Mouse (Mus musculus): Measurements from ENCODE around the gene Tspan5. TPM values are rescaled to one million over a fixed set of nuclear protein-coding genes. Genes with fewer than 3 reads are reported as not detected.

Tspan5 gene
- polyA plus RNA-seq, 1 experiment from 2014 or later, result 24.7 TPM

DNA sequence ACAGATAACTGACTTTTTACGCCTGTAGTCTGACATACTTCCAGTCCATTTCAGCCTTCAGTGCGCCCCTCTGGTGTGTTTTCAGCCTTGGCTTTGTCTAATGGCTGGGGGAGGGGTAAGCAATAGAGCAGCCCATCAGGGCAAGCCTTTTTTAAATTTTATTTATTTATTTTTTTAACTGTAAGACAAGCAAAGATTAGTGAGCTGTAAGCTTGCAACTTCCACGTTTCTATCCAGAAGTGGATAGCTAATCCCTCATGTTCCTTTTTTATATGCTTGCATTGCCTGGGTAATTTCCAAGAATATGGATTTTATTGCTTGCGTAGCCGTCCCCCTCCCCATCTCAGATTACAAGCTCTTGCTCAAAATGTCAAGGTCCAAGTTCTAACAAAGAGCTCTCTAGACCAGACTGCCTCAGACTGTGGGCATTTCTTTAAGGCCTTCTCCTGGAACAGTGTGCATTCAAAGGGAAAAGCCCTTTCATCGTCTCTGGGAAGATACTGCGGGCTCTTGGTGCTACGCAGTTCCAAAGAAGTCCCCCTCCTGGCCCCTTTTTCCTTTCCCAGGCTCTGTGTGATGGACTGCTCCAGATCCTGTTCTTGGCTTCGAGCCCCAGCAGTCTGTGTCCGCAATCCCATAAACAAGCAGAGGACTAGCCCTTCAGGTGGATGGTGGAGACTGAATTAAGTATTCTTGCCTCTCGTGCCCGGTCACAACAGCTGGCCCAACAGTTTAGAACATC lies 116.0 kb downstream of the Tspan5 start:
- Histone ChIP-seq H3K27me3 (ENCODE audit: control insufficient read depth, insufficient read depth, low read depth, low read length) (no peaks in the 10 kb centered on the region), H3K9me3 (ENCODE audit: control insufficient read depth, low read length) (no peaks in the 10 kb centered on the region), H3K36me3 (ENCODE audit: control insufficient read depth, insufficient read depth, low read length) (no peaks in the 10 kb centered on the region), H3K4me3 (ENCODE audit: low read length) (no peak overlapping the region), H3K27ac (ENCODE audit: low read length) (peak overlapping the region; percentile 84), H3K4me1 (replicated peaks; ENCODE audit: control insufficient read depth, insufficient read depth, low read length) (peaks cover 51% of the 10 kb centered on the region), H3K4me2 (ENCODE audit: low read depth, low read length) (no peak overlapping the region), H3K9ac (ENCODE audit: low read length) (no peak overlapping the region)
- WGBS, result 42% methylated on average over 12 of the region's 12 CpGs
- ATAC-seq (ENCODE audit: low read depth), result peak; percentile 76

DNA sequence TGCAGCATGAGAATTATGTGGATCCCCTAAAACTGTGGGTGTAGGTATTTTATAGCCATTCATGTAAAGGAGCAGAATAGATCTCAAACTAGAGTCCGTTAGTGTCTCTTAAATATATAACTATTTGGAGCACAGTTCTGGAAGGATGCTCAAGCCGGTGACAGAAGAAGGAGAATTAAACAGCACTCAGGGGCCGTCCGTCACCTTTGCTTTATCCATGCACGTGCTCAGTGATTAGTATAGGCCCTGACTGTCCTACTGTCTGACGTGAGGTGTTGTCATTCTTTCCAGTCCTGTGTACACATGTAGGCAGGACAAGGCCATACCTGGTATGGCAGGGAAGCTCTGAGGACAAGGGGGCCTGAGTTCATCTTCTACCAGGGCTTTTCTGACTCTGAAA lies 116.7 kb downstream of the Tspan5 start:
- WGBS, result 70% methylated on average over 6 of the region's 6 CpGs
- H3K4me1 ChIP-seq (replicated peaks; ENCODE audit: control insufficient read depth, insufficient read depth, low read length), result peaks cover 47% of the 10 kb centered on the region
- peak overlapping the region; percentile 84 for H3K27ac ChIP-seq (ENCODE audit: low read length)
- no peaks in the 10 kb centered on the region for H3K36me3 ChIP-seq (ENCODE audit: control insufficient read depth, insufficient read depth, low read length)
- no peaks in the 10 kb centered on the region for H3K9me3 ChIP-seq (ENCODE audit: control insufficient read depth, low read length)
- H3K4me3 ChIP-seq (ENCODE audit: low read length), result no peak overlapping the region
- H3K27me3 ChIP-seq (ENCODE audit: control insufficient read depth, insufficient read depth, low read depth, low read length), result no peaks in the 10 kb centered on the region
- no peak overlapping the region for H3K4me2 ChIP-seq (ENCODE audit: low read depth, low read length)
- H3K9ac ChIP-seq (ENCODE audit: low read length), result no peak overlapping the region
- no peak for ATAC-seq (ENCODE audit: low read depth)

DNA sequence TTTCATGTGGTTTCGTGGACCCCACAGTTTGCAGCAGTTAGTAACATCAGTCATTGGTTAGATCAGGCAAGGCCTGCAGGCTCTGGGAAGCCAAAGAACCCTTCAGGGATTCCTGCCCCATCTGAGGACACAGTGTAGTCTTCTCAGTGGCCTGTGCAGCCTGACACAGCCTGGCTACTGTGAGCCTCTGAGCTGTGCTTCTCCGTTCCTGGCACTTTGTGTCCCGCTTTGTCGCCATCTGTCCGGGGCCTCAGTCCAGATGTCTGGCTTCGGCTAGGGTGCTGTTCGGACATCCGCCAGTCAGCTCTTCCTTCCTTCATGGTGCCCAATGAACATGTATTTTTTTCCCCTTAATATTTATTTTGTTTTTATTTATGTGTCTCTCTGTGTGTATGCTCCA lies 117.2 kb downstream of the Tspan5 start:
- no peak for ATAC-seq (ENCODE audit: low read depth)

DNA sequence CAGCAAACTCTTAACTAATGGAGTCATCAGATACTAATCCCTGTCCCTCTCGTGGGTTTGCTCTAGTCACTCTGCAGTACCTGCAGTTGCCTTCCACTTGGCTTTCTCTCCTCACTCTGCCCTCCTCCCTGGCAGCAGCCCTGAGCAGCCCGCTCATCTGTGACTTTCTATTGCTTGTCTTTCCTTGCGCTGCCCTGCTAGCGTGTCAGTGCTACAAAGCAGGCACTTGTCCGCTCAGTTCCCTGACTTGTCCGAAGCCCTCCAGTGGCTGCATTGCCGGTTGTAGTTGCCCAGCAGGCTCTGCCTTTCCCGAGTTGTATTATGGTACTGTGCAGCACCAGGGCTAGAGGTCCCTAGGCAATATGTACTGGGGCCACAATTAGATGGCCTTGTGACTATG lies 117.7 kb downstream of the Tspan5 start:
- no peak for ATAC-seq (ENCODE audit: low read depth)
- Histone ChIP-seq H3K4me1 (replicated peaks; ENCODE audit: control insufficient read depth, insufficient read depth, low read length) (peaks cover 44% of the 10 kb centered on the region), H3K9me3 (ENCODE audit: control insufficient read depth, low read length) (no peaks in the 10 kb centered on the region), H3K27ac (ENCODE audit: low read length) (no peak overlapping the region), H3K36me3 (ENCODE audit: control insufficient read depth, insufficient read depth, low read length) (no peaks in the 10 kb centered on the region), H3K4me3 (ENCODE audit: low read length) (no peak overlapping the region), H3K27me3 (ENCODE audit: control insufficient read depth, insufficient read depth, low read depth, low read length) (no peaks in the 10 kb centered on the region), H3K9ac (ENCODE audit: low read length) (no peak overlapping the region), H3K4me2 (ENCODE audit: low read depth, low read length) (no peak overlapping the region)
- WGBS, result 58% methylated on average over 8 of the region's 8 CpGs

More for the DNA sequence above, 117.2 kb downstream of the Tspan5 start:
- H3K27ac ChIP-seq (ENCODE audit: low read length), result no peak overlapping the region
- H3K27me3 ChIP-seq (ENCODE audit: control insufficient read depth, insufficient read depth, low read depth, low read length), result no peaks in the 10 kb centered on the region
- no peaks in the 10 kb centered on the region for H3K9me3 ChIP-seq (ENCODE audit: control insufficient read depth, low read length)
- H3K4me3 ChIP-seq (ENCODE audit: low read length), result no peak overlapping the region
- peaks cover 46% of the 10 kb centered on the region for H3K4me1 ChIP-seq (replicated peaks; ENCODE audit: control insufficient read depth, insufficient read depth, low read length)
- H3K9ac ChIP-seq (ENCODE audit: low read length), result no peak overlapping the region
- H3K4me2 ChIP-seq (ENCODE audit: low read depth, low read length), result no peak overlapping the region
- WGBS, result 82% methylated on average over 8 of the region's 8 CpGs
- no peaks in the 10 kb centered on the region for H3K36me3 ChIP-seq (ENCODE audit: control insufficient read depth, insufficient read depth, low read length)

DNA sequence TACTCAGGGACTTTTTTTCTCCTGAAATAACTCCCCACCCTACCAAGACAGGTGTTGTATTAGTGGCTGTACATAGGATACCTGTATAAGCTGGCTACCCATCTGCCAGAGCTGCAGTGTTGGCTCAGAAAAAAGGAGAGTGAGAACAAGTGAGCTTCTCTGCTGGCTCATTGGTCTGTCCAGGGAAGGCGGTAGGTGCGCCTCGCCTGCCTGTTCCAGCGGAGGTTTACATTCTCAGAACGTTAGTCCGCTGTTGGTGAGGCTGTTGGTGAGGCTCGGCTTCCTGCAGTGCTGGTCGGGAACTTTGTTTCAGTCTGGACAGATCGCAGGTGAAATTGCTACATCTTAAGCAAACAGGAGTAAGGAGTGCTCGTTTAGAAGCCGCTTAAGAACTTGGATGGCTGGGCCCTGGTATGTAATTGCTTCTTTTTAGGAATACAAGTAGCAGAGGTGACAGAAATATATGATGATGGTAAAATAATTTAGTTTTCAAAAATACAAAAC lies 118.3 kb downstream of the Tspan5 start:
- Histone ChIP-seq H3K4me1 (replicated peaks; ENCODE audit: control insufficient read depth, insufficient read depth, low read length) (peaks cover 46% of the 10 kb centered on the region), H3K27me3 (ENCODE audit: control insufficient read depth, insufficient read depth, low read depth, low read length) (no peaks in the 10 kb centered on the region), H3K4me2 (ENCODE audit: low read depth, low read length) (no peak overlapping the region), H3K36me3 (ENCODE audit: control insufficient read depth, insufficient read depth, low read length) (no peaks in the 10 kb centered on the region), H3K4me3 (ENCODE audit: low read length) (no peak overlapping the region), H3K9ac (ENCODE audit: low read length) (no peak overlapping the region), H3K27ac (ENCODE audit: low read length) (0 out of 2 replicates have a peak overlapping the region, but pooled peaks have one; percentile 0), H3K9me3 (ENCODE audit: control insufficient read depth, low read length) (no peaks in the 10 kb centered on the region)
- ATAC-seq (ENCODE audit: low read depth), result 0 out of 2 replicates have a peak, but pooled peaks have one; percentile 2
- 47% methylated on average over 11 of the region's 11 CpGs for WGBS

DNA sequence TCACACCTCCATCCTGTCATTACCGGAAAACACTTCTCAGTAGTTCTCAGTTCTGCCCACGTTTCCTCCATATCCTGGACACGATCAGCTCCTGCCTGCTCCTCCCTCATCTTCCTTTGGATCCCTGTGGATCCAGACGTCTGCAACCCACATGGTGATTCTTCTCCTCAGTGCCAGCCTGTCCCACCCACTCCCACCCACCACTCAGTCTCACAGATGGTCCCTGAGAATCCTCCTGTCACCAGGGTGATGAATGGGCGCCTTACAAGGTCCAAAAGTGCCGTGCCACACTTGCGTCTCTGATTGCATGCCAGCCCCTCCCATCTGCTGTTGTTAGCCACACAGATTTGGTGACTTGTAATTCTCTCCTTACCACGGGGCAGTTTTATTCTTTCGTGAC lies 119.0 kb downstream of the Tspan5 start:
- H3K4me2 ChIP-seq (ENCODE audit: low read depth, low read length), result no peak overlapping the region
- H3K4me1 ChIP-seq (replicated peaks; ENCODE audit: control insufficient read depth, insufficient read depth, low read length), result peaks cover 48% of the 10 kb centered on the region
- H3K27me3 ChIP-seq (ENCODE audit: control insufficient read depth, insufficient read depth, low read depth, low read length), result no peaks in the 10 kb centered on the region
- no peaks in the 10 kb centered on the region for H3K9me3 ChIP-seq (ENCODE audit: control insufficient read depth, low read length)
- no peak for ATAC-seq (ENCODE audit: low read depth)
- H3K27ac ChIP-seq (ENCODE audit: low read length), result no peak overlapping the region
- H3K4me3 ChIP-seq (ENCODE audit: low read length), result no peak overlapping the region
- 0 out of 2 replicates have a peak overlapping the region, but pooled peaks have one; percentile 9 for H3K9ac ChIP-seq (ENCODE audit: low read length)
- no peaks in the 10 kb centered on the region for H3K36me3 ChIP-seq (ENCODE audit: control insufficient read depth, insufficient read depth, low read length)
- WGBS, result 37% methylated on average over 9 of the region's 9 CpGs

DNA sequence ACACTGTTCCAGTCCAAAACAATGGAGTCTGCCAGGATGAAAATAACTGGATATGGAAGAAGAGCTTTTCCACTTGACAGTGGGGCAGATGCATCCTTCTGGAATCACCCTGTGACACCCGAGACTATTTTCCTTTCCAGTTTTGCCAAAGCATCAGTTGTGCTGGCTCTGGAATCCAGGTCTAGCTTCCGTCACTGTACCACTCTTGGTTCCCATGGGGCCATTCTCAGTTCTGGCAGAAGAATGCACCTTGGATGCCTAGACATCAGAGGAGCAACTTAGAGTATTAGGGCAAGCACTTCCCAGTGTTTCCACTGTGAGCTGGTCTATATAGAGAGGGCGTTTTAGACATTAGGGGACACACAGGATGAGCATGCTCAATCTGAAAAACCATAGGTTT lies 119.6 kb downstream of the Tspan5 start:
- peaks cover 4% of the 10 kb centered on the region; the same call in 1 of the 2 replicates for H3K9me3 ChIP-seq (ENCODE audit: control insufficient read depth, low read length)
- no peak overlapping the region for H3K27ac ChIP-seq (ENCODE audit: low read length)
- ATAC-seq (ENCODE audit: low read depth), result no peak
- no peak overlapping the region for H3K4me2 ChIP-seq (ENCODE audit: low read depth, low read length)
- H3K36me3 ChIP-seq (ENCODE audit: control insufficient read depth, insufficient read depth, low read length), result no peaks in the 10 kb centered on the region
- H3K9ac ChIP-seq (ENCODE audit: low read length), result no peak overlapping the region
- H3K4me1 ChIP-seq (replicated peaks; ENCODE audit: control insufficient read depth, insufficient read depth, low read length), result peaks cover 45% of the 10 kb centered on the region
- H3K4me3 ChIP-seq (ENCODE audit: low read length), result no peak overlapping the region
- WGBS, result 65% methylated on average over 3 of the region's 3 CpGs
- H3K27me3 ChIP-seq (ENCODE audit: control insufficient read depth, insufficient read depth, low read depth, low read length), result no peaks in the 10 kb centered on the region

DNA sequence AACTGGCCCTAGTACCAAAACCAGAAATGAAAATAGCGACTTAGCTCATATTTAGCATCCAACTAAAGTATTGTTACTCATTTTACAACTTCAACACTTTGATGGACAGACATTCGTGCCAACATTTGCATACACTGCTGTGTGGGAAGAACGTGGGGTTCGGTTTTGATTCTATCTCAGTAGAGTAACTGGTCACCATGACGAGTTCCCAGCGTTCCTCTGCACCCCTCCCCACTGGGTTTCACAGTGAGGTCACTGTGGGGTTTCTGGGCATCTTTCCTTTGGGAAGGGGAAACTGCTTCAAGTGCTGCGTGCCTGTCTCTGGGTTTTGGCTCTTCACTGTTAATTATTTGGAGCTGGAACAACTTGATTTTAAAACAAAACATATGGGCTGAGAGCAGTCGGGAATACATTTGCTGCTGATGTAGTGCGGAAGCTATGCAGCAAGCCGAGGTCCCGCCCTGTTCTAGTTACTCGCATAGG lies 122.2 kb downstream of the Tspan5 start:
- peaks cover 43% of the 10 kb centered on the region for H3K4me1 ChIP-seq (replicated peaks; ENCODE audit: control insufficient read depth, insufficient read depth, low read length)

DNA sequence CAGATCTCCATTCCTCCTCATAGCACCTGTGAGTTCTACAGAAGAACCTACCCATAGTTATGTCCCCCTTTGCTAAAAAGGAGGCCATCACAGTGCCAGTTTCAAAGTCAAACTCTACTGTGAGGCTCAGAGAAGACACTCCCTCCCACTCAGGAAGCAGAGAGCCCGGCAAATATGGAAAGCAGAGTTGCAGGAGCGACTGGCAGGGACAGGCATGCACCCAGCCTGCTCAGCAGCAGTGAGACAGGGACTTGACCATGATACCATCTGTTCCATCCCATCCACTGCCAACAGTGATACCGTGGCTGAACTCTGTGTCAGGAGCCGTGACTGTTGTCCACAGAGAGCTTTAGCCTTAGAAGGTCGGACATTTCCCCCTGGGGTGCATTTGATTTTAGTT lies 123.3 kb downstream of the Tspan5 start:
- WGBS, result 65% methylated on average over 5 of the region's 5 CpGs
- Histone ChIP-seq H3K9ac (ENCODE audit: low read length) (no peak overlapping the region), H3K4me1 (replicated peaks; ENCODE audit: control insufficient read depth, insufficient read depth, low read length) (peaks cover 34% of the 10 kb centered on the region), H3K27ac (ENCODE audit: low read length) (peak overlapping the region; percentile 60), H3K4me3 (ENCODE audit: low read length) (no peak overlapping the region), H3K9me3 (ENCODE audit: control insufficient read depth, low read length) (peaks cover 4% of the 10 kb centered on the region; the same call in 1 of the 2 replicates), H3K4me2 (ENCODE audit: low read depth, low read length) (no peak overlapping the region), H3K36me3 (ENCODE audit: control insufficient read depth, insufficient read depth, low read length) (no peaks in the 10 kb centered on the region), H3K27me3 (ENCODE audit: control insufficient read depth, insufficient read depth, low read depth, low read length) (no peaks in the 10 kb centered on the region)
- no peak for ATAC-seq (ENCODE audit: low read depth)

More for the DNA sequence above, 122.2 kb downstream of the Tspan5 start:
- Histone ChIP-seq H3K36me3 (ENCODE audit: control insufficient read depth, insufficient read depth, low read length) (no peaks in the 10 kb centered on the region), H3K27me3 (ENCODE audit: control insufficient read depth, insufficient read depth, low read depth, low read length) (no peaks in the 10 kb centered on the region), H3K4me2 (ENCODE audit: low read depth, low read length) (no peak overlapping the region), H3K4me3 (ENCODE audit: low read length) (no peak overlapping the region), H3K27ac (ENCODE audit: low read length) (peak overlapping the region; percentile 67), H3K9me3 (ENCODE audit: control insufficient read depth, low read length) (peaks cover 4% of the 10 kb centered on the region; the same call in 1 of the 2 replicates), H3K9ac (ENCODE audit: low read length) (no peak overlapping the region)
- WGBS, result 60% methylated on average over 12 of the region's 12 CpGs
- ATAC-seq (ENCODE audit: low read depth), result peak; percentile 53
